Mouse (Mus musculus): ENCODE data around the gene Wipf3. TPM values are rescaled to one million over a fixed set of nuclear protein-coding genes. Genes with fewer than 3 reads are reported as not detected.
A peak's percentile ranks its signal among the peaks of the same experiment; 100 is the strongest.

The Wipf3 gene
- polyA plus RNA-seq, 1 experiment from 2014 or later = 4.5 TPM

DNA sequence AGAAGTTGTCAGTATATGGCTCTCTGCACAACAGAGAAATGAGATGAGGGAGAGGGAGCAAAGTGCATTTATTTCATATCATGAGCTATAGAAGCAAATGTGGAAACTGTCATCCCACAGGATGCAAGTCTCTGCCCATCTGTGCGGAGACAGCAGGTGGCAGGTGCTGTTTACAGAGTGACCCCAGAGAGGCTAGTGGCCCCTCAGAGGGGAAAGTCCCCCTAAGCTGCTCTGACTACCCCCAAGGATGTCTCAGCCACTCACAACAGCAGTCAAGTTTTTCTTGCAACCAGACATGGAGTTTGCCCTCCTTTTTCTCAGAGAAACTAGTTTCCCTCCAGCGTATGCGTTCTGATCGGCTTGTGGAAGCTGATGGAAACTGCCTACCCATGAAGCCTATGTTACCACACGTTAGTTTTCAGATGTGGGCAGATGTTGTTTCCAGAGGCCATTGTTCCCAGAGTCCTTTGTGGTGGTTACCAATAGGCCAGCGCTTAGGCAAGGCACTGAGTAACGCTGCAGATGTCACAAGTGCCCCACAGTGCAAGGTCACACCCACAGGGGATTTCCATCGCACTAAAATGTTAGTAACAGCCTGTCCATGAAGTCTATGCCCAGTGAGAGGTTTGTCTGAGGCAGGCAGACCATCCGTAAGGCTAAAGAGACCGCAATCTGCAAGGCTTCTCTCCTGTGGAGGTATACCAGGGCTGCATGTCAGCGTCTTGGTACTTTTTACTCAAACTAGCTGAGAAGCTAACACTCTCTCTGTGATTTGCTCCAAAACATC is 65.4 kb downstream of the Wipf3 start:
- Histone ChIP-seq H3K4me1 (replicated peaks; ENCODE audit: control insufficient read depth, insufficient read depth, low read length) (no peaks in the 10 kb centered on the region), H3K4me2 (replicated peaks; ENCODE audit: low read depth) (no peak overlapping the region), H3K9me3 (ENCODE audit: control insufficient read depth) (no peaks in the 10 kb centered on the region), H3K9ac (ENCODE audit: low read depth, low read length) (no peak overlapping the region), H3K36me3 (ENCODE audit: control insufficient read depth, insufficient read depth) (no peaks in the 10 kb centered on the region), H3K4me3 (ENCODE audit: low read depth, low read length) (no peak overlapping the region), H3K27ac (ENCODE audit: low read depth, low read length) (no peak overlapping the region), H3K27me3 (replicated peaks; ENCODE audit: control insufficient read depth, insufficient read depth, low read length) (no peaks in the 10 kb centered on the region)
- TF ChIP-seq CTCF (IDR thresholded peaks at IDR 0.05; ENCODE audit: low read depth) = no peak
- WGBS = 77% methylated on average over 11 of the region's 11 CpGs
- ATAC-seq = no peak

DNA sequence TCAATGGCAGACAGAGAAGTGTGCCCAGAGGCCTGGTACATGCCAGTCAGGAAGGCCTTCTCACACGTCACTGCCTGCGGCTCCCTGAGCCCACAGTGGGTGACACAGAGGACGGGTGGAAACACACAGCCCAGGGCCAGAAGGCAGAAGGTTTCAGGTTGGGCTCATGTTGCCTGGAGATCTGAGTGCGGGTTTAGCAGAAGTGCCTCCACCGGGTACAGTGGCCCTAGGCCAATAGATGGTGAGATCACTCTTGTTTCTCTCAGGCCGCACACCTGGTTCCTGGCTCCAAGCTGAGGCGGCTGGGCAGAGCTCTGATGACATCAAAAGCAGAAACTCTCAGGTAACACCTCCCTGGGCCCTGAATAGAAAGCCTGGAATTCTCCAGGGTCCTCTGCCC is 66.8 kb downstream of the Wipf3 start:
- Histone ChIP-seq H3K36me3 (ENCODE audit: control insufficient read depth, insufficient read depth) (no peaks in the 10 kb centered on the region), H3K4me1 (replicated peaks; ENCODE audit: control insufficient read depth, insufficient read depth, low read length) (no peaks in the 10 kb centered on the region), H3K27ac (ENCODE audit: low read depth, low read length) (no peak overlapping the region), H3K27me3 (replicated peaks; ENCODE audit: control insufficient read depth, insufficient read depth, low read length) (no peaks in the 10 kb centered on the region), H3K9ac (ENCODE audit: low read depth, low read length) (no peak overlapping the region), H3K4me2 (replicated peaks; ENCODE audit: low read depth) (no peak overlapping the region), H3K4me3 (ENCODE audit: low read depth, low read length) (no peak overlapping the region), H3K9me3 (ENCODE audit: control insufficient read depth) (no peaks in the 10 kb centered on the region)
- 90% methylated on average over 7 of the region's 7 CpGs for WGBS
- no peak for TF ChIP-seq CTCF (IDR thresholded peaks at IDR 0.05; ENCODE audit: low read depth)
- ATAC-seq = no peak

DNA sequence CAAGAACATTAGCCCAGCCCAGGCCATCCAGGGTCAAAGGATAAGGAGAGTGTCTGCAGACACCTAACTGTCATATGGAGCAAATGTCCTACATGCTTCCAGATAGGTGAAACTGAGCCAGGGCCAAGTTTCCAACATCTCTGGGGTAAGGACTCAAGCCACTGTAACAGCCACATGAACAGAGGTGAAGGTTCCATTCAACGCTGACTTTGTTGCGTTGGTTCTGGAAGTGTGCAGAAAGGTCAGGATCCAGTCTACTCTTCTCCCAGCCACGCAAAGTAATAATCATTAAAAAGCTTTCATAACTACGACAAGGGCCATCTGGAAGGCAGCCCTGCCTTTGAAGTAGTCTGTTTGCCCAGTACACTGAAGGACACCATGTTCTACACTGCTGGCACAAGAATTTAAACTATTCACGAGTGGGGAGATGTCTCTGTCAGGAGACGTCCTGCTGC is 73.3 kb downstream of the Wipf3 start:
- Histone ChIP-seq H3K9ac (ENCODE audit: low read depth, low read length) (no peak overlapping the region), H3K4me2 (replicated peaks; ENCODE audit: low read depth) (no peak overlapping the region), H3K27ac (ENCODE audit: low read depth, low read length) (no peak overlapping the region), H3K36me3 (ENCODE audit: control insufficient read depth, insufficient read depth) (no peaks in the 10 kb centered on the region), H3K4me1 (replicated peaks; ENCODE audit: control insufficient read depth, insufficient read depth, low read length) (no peaks in the 10 kb centered on the region), H3K27me3 (replicated peaks; ENCODE audit: control insufficient read depth, insufficient read depth, low read length) (no peaks in the 10 kb centered on the region), H3K9me3 (ENCODE audit: control insufficient read depth) (no peaks in the 10 kb centered on the region), H3K4me3 (ENCODE audit: low read depth, low read length) (no peak overlapping the region)
- ATAC-seq = no peak
- no peak for TF ChIP-seq CTCF (IDR thresholded peaks at IDR 0.05; ENCODE audit: low read depth)
- 57% methylated on average over 6 of the region's 6 CpGs for WGBS

DNA sequence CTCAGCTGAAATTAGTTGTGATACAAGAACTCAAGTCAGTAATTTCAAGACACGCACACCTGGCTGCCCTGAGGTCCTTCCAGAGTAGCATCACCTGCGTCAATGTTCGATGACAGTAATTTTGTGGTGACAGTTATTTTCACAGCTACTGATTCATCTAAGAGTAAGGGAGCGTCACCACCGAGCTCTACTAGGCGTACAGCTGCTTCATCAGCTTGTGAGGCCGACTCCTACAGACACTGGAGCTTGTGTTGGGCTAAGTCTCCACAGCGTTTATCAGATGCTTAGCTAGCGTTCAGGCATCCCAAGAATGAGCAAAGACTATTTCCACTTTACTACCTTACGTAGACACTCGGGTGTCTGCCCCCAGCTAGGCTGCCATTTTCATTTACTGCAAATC is 76.9 kb downstream of the Wipf3 start:
- Histone ChIP-seq H3K9ac (ENCODE audit: low read depth, low read length) (no peak overlapping the region), H3K4me2 (replicated peaks; ENCODE audit: low read depth) (no peak overlapping the region), H3K4me1 (replicated peaks; ENCODE audit: control insufficient read depth, insufficient read depth, low read length) (no peaks in the 10 kb centered on the region), H3K27me3 (replicated peaks; ENCODE audit: control insufficient read depth, insufficient read depth, low read length) (no peaks in the 10 kb centered on the region), H3K36me3 (ENCODE audit: control insufficient read depth, insufficient read depth) (no peaks in the 10 kb centered on the region), H3K4me3 (ENCODE audit: low read depth, low read length) (no peak overlapping the region), H3K27ac (ENCODE audit: low read depth, low read length) (no peak overlapping the region), H3K9me3 (ENCODE audit: control insufficient read depth) (no peaks in the 10 kb centered on the region)
- no peak for ATAC-seq
- TF ChIP-seq CTCF (IDR thresholded peaks at IDR 0.05; ENCODE audit: low read depth) = no peak
- WGBS = 79% methylated on average over 11 of the region's 11 CpGs

DNA sequence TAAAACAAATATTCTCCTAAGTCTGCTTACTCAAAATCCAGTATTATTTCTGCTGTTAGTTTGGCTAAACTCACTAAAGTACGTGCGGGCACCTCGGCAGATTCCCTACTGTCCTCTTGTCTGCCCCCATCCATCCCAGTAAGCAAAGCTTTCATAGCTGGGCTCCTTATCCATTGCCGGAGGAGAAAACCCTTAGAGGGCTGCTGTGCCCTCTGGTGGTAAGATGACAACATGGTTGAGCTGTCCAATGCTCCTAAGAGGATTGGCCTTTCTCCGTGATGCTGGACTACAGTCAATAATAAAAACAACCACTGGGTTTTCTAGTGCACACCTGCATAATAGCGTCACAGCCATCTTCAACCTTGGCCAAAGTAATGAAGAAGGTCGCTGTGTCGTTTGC is 77.6 kb downstream of the Wipf3 start:
- 37% methylated on average over 8 of the region's 8 CpGs for WGBS
- H3K9me3 ChIP-seq (ENCODE audit: control insufficient read depth) = no peaks in the 10 kb centered on the region
- H3K4me1 ChIP-seq (replicated peaks; ENCODE audit: control insufficient read depth, insufficient read depth, low read length) = no peaks in the 10 kb centered on the region
- H3K4me2 ChIP-seq (replicated peaks; ENCODE audit: low read depth) = no peak overlapping the region
- no peak overlapping the region for H3K4me3 ChIP-seq (ENCODE audit: low read depth, low read length)
- H3K9ac ChIP-seq (ENCODE audit: low read depth, low read length) = no peak overlapping the region
- ATAC-seq = peak; percentile 53
- peak; percentile 92 for TF ChIP-seq CTCF (IDR thresholded peaks at IDR 0.05; ENCODE audit: low read depth)
- H3K27ac ChIP-seq (ENCODE audit: low read depth, low read length) = no peak overlapping the region
- no peaks in the 10 kb centered on the region for H3K36me3 ChIP-seq (ENCODE audit: control insufficient read depth, insufficient read depth)
- no peaks in the 10 kb centered on the region for H3K27me3 ChIP-seq (replicated peaks; ENCODE audit: control insufficient read depth, insufficient read depth, low read length)

- Histone ChIP-seq H3K36me3 (ENCODE audit: control insufficient read depth, insufficient read depth) (no peaks in the 10 kb centered on the region), H3K4me2 (replicated peaks; ENCODE audit: low read depth) (no peak overlapping the region), H3K4me3 (ENCODE audit: low read depth, low read length) (no peak overlapping the region), H3K9me3 (ENCODE audit: control insufficient read depth) (no peaks in the 10 kb centered on the region), H3K9ac (ENCODE audit: low read depth, low read length) (no peak overlapping the region), H3K27ac (ENCODE audit: low read depth, low read length) (no peak overlapping the region), H3K4me1 (replicated peaks; ENCODE audit: control insufficient read depth, insufficient read depth, low read length) (no peaks in the 10 kb centered on the region), H3K27me3 (replicated peaks; ENCODE audit: control insufficient read depth, insufficient read depth, low read length) (no peaks in the 10 kb centered on the region)
- WGBS = 62% methylated on average over 5 of the region's 5 CpGs
- TF ChIP-seq CTCF (IDR thresholded peaks at IDR 0.05; ENCODE audit: low read depth) = no peak
- ATAC-seq = no peak
Measured at GRCm38 (mm10) chr6:54507808-54508207, 78.4 kb downstream of the Wipf3 start.

Data from intestine, postnatal 0 days (tissue).